Mouse (Mus musculus) liver, adult 2 months (tissue): Measurements from ENCODE around the gene Trp73. TPM values are rescaled to one million over a fixed set of nuclear protein-coding genes. Genes with fewer than 3 reads are reported as not detected.

ENCODE experiments used
- DNase-seq: peaks from one replicate; pipeline ENCODE4 v3.0.0-alpha.2; 2011; ENCODE audit warnings: low read depth, low spot score; ENCODE audit errors: extremely low read depth
- H3K27ac ChIP-seq: fragments of 200-500 bp; replicated peaks from 2 replicates; pipeline ENCODE4 v1.5.1; 2012; ENCODE audit warnings: low read depth, mild to moderate bottlenecking, control low read depth, inconsistent platforms, low read length; ENCODE audit not compliant: insufficient read depth
- H3K27me3 ChIP-seq: fragments of 200-500 bp; 2 replicates; pipeline ENCODE4 v1.6.1; 2012; ENCODE audit warnings: mild to moderate bottlenecking, moderate library complexity, low read length, inconsistent platforms; ENCODE audit not compliant: control insufficient read depth, insufficient read depth
- H3K36me3 ChIP-seq: fragments of 200-500 bp; 2 replicates; pipeline ENCODE4 v1.6.1; 2012; ENCODE audit warnings: low read length, inconsistent platforms; ENCODE audit not compliant: control insufficient read depth, insufficient read depth
- H3K4me1 ChIP-seq: fragments of 200-500 bp; 2 replicates; pipeline ENCODE4 v1.6.1; 2011; ENCODE audit warnings: low read length; ENCODE audit not compliant: control insufficient read depth, insufficient read depth
- H3K4me3 ChIP-seq: fragments of 200-500 bp; 2 replicates; pipeline ENCODE4 v1.5.1; 2011; ENCODE audit warnings: low read depth, mild to moderate bottlenecking, control low read depth, low read length, moderate library complexity; ENCODE audit not compliant: insufficient read depth
- H3K79me2 ChIP-seq: fragments of 200-500 bp; 2 replicates; pipeline ENCODE4 v1.6.1; 2012; ENCODE audit warnings: inconsistent platforms, mild to moderate bottlenecking, low read length, moderate library complexity; ENCODE audit not compliant: control insufficient read depth, insufficient read depth
- H3K9ac ChIP-seq: fragments of 200-500 bp; 2 replicates; pipeline ENCODE4 v1.6.1; 2012; ENCODE audit warnings: low read depth, mild to moderate bottlenecking, control low read depth, inconsistent platforms, low read length
- CTCF ChIP-seq: fragments of 200-500 bp; IDR thresholded peaks from 2 replicates; pipeline ENCODE4 v1.5.1; 2011; ENCODE audit warnings: low read depth, low read length, control low read depth
- POLR2A ChIP-seq: fragments of 200-500 bp; IDR thresholded peaks from 2 replicates; pipeline ENCODE4 v1.6.1; 2011; ENCODE audit warnings: low read length, control low read depth; ENCODE audit not compliant: insufficient read depth; ENCODE audit errors: extremely low read depth
- WGBS: fragments of 180-500 bp; shearing (Covaris S2); methylation state at CpG from one replicate; pipeline ENCODE4 v1.1.7; 2018; 5-methylcytosine and 5-hydroxymethylcytosine counted together
- polyA plus RNA-seq: library from polyadenylated mRNA; depleted of rRNA; stranded (reverse); fragments of >200 nt; gene quantifications from 2 replicates; pipeline ENCODE4 v1.2.3, GENCODE M21; 2012
- total RNA-seq: library from RNA; depleted of rRNA; stranded (reverse); fragments of >200 nt; gene quantifications from 2 replicates; pipeline ENCODE4 v1.2.3, GENCODE M21; 2014

Gene Trp73
- total and polyA plus RNA-seq, 2 experiments, result not detected

GRCm38 (mm10) chr4:154122374-154122773, 17.6 kb downstream of the Trp73 start:
- Histone ChIP-seq H3K9ac (no peak overlapping the region), H3K4me1 (no peaks in the 10 kb centered on the region), H3K27ac (no peak overlapping the region), H3K27me3 (no peaks in the 10 kb centered on the region), H3K4me3 (no peak overlapping the region), H3K79me2 (no peaks in the 10 kb centered on the region), H3K36me3 (no peaks in the 10 kb centered on the region)
- 82% methylated on average over 7 of the region's 7 CpGs for WGBS
- no peak for DNase-seq
- TF ChIP-seq CTCF (no peak), POLR2A (no peak)

- 87% methylated on average over 11 of the region's 11 CpGs for WGBS
- Histone ChIP-seq H3K27ac (no peak overlapping the region), H3K4me3 (no peak overlapping the region), H3K9ac (no peak overlapping the region), H3K4me1 (no peaks in the 10 kb centered on the region), H3K27me3 (no peaks in the 10 kb centered on the region), H3K79me2 (no peaks in the 10 kb centered on the region), H3K36me3 (no peaks in the 10 kb centered on the region)
- TF ChIP-seq POLR2A (no peak), CTCF (no peak)
- no peak for DNase-seq
Measured at GRCm38 (mm10) chr4:154121800-154122199, 18.2 kb downstream of the Trp73 start.

GRCm38 (mm10) chr4:154119208-154119607, 20.8 kb downstream of the Trp73 start:
- Histone ChIP-seq H3K27me3 (no peaks in the 10 kb centered on the region), H3K79me2 (no peaks in the 10 kb centered on the region), H3K4me1 (no peaks in the 10 kb centered on the region), H3K27ac (no peak overlapping the region), H3K36me3 (no peaks in the 10 kb centered on the region), H3K4me3 (no peak overlapping the region), H3K9ac (no peak overlapping the region)
- no peak for DNase-seq
- WGBS, result 67% methylated on average over 9 of the region's 9 CpGs
- no peak for TF ChIP-seq POLR2A

- Histone ChIP-seq H3K36me3 (no peaks in the 10 kb centered on the region), H3K4me1 (no peaks in the 10 kb centered on the region), H3K27me3 (no peaks in the 10 kb centered on the region), H3K27ac (no peak overlapping the region), H3K9ac (no peak overlapping the region), H3K79me2 (no peaks in the 10 kb centered on the region), H3K4me3 (no peak overlapping the region)
- DNase-seq, result peak; percentile 12
- TF ChIP-seq POLR2A, result no peak
- TF ChIP-seq CTCF, result no peak
- WGBS, result 31% methylated on average over 9 of the region's 9 CpGs
Measured at GRCm38 (mm10) chr4:154118782-154119181, 21.2 kb downstream of the Trp73 start.

- H3K4me1 ChIP-seq, result no peaks in the 10 kb centered on the region
- no peak for DNase-seq
- WGBS, result 61% methylated on average over 7 of the region's 7 CpGs
Measured at GRCm38 (mm10) chr4:154116421-154116820, 23.6 kb downstream of the Trp73 start.

GRCm38 (mm10) chr4:154109850-154110243, 30.2 kb downstream of the Trp73 start:
- H3K4me1 ChIP-seq, result no peaks in the 10 kb centered on the region
- 73% methylated on average over 11 of the region's 11 CpGs for WGBS
- H3K9ac ChIP-seq, result no peak overlapping the region
- no peak for TF ChIP-seq POLR2A
- no peak for TF ChIP-seq CTCF
- no peak overlapping the region for H3K27ac ChIP-seq
- peaks cover 2% of the 10 kb centered on the region; the same call in 1 of the 2 replicates for H3K27me3 ChIP-seq
- no peak for DNase-seq
- H3K36me3 ChIP-seq, result no peaks in the 10 kb centered on the region
- no peaks in the 10 kb centered on the region for H3K79me2 ChIP-seq
- H3K4me3 ChIP-seq, result no peak overlapping the region

More at GRCm38 (mm10) chr4:154116421-154116820, 23.6 kb downstream of the Trp73 start:
- Histone ChIP-seq H3K36me3 (no peaks in the 10 kb centered on the region), H3K27ac (no peak overlapping the region), H3K27me3 (no peaks in the 10 kb centered on the region), H3K79me2 (no peaks in the 10 kb centered on the region), H3K4me3 (no peak overlapping the region), H3K9ac (no peak overlapping the region)
- TF ChIP-seq POLR2A, result no peak
- TF ChIP-seq CTCF, result no peak
